ENCODE assay signal across 10 mouse cellular contexts in the genomic region with DNA sequence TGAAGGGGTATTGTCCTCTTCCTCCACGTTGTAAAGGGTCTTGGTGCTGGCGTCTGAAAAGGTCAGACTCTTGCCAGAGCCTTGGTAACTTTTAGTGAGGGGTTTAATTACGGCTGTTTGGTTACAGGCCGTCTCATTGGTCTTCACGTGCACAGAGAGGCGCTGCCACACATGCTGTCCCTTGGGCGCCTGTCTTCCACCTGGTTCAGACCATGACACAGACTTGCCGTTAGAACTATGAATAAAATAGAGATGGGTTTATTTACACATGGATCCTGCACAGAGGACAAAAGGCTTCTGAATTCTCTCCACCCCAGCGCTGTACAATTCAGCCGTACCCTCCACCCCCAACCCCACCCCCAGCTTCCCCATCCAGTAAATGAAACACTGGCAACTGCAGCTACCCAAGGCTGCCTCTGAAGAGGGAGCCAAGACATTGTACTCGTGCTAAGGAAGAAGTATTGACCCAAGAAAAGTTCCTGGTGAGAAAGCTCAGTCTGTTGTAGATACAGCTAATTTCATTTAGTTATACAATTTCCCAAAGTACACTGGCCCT. TPM values are rescaled to one million over a fixed set of nuclear protein-coding genes. Genes with fewer than 3 reads are reported as not detected.
DNase-seq lines count a peak whose midpoint lies in the region; ATAC-seq lines count a peak whose summit lies in the region.
"Had no signal": no experiment of that assay in that cellular context is flagged by ENCODE, and none has a peak within 500 bp of the region (broad histone marks: within the 10 kb centered on the region; RNA-seq: fewer than 3 reads in every experiment).

No protein-coding gene starts in this region.

- ATAC-seq in heart, embryonic 13.5 days (ENCODE audit: extremely low read depth, insufficient number of reproducible peaks, low FRiP score, low TSS enrichment): no peak
- ATAC-seq in hindbrain, embryonic 16.5 days: peak; percentile 73
- peak; percentile 23; the same call in 1 of the 2 replicates for ATAC-seq in midbrain, embryonic 14.5 days (ENCODE audit: low FRiP score, low TSS enrichment)

- H3K4me1 ChIP-seq in heart, embryonic 13.5 days: 0 out of 2 replicates have a peak, but pooled peaks cover 7% of the 10 kb centered on the region
- peaks cover 12% of the 10 kb centered on the region for H3K4me1 ChIP-seq in embryonic facial prominence, embryonic 10.5 days
- H3K4me1 ChIP-seq in hindbrain, embryonic 16.5 days (ENCODE audit: control insufficient read depth, insufficient read depth, low read depth, low read length): peaks cover 5% of the 10 kb centered on the region; the same call in 1 of the 2 replicates
- peaks cover 13% of the 10 kb centered on the region; the same call in 1 of the 2 replicates for H3K4me1 ChIP-seq in midbrain, embryonic 14.5 days (ENCODE audit: control insufficient read depth, insufficient read depth, low read length)

- peak overlapping the region; percentile 70 for H3K9ac ChIP-seq in heart, embryonic 13.5 days
- peak overlapping the region; percentile 68 for H3K9ac ChIP-seq in hindbrain, embryonic 16.5 days (ENCODE audit: low read depth, low read length)
- H3K9ac ChIP-seq in midbrain, embryonic 14.5 days (replicated peaks; ENCODE audit: low read length): peak overlapping the region; percentile 69

- H3K27ac ChIP-seq in heart, embryonic 13.5 days (replicated peaks): no peak overlapping the region
- H3K27ac ChIP-seq in embryonic facial prominence, embryonic 10.5 days (replicated peaks): no peak overlapping the region
- no peak overlapping the region for H3K27ac ChIP-seq in hindbrain, embryonic 16.5 days (ENCODE audit: low read depth, low read length)
- H3K27ac ChIP-seq in midbrain, embryonic 14.5 days (replicated peaks; ENCODE audit: low read depth, low read length): no peak overlapping the region

- peaks cover 25% of the 10 kb centered on the region for H3K27me3 ChIP-seq in heart, embryonic 13.5 days (replicated peaks)
- H3K27me3 ChIP-seq in embryonic facial prominence, embryonic 10.5 days (replicated peaks; ENCODE audit: low read depth, poor library complexity, severe bottlenecking): peaks cover 28% of the 10 kb centered on the region
- H3K27me3 ChIP-seq in hindbrain, embryonic 16.5 days (replicated peaks; ENCODE audit: control insufficient read depth, insufficient read depth, low read length): no peaks in the 10 kb centered on the region
- H3K27me3 ChIP-seq in midbrain, embryonic 14.5 days (ENCODE audit: control insufficient read depth, insufficient read depth, low read length): no peaks in the 10 kb centered on the region

- no peaks in the 10 kb centered on the region for H3K9me3 ChIP-seq in heart, embryonic 13.5 days
- no peaks in the 10 kb centered on the region for H3K9me3 ChIP-seq in embryonic facial prominence, embryonic 10.5 days
- H3K9me3 ChIP-seq in hindbrain, embryonic 16.5 days (ENCODE audit: control insufficient read depth, low read length): no peaks in the 10 kb centered on the region
- no peaks in the 10 kb centered on the region for H3K9me3 ChIP-seq in midbrain, embryonic 14.5 days (ENCODE audit: control insufficient read depth, low read length)

- intact Hi-C loops in heart, postnatal 10 days (cut with DNase I): no loop called here

- H3K36me3 ChIP-seq in heart, embryonic 13.5 days: no peaks in the 10 kb centered on the region
- H3K36me3 ChIP-seq in embryonic facial prominence, embryonic 10.5 days (replicated peaks): no peaks in the 10 kb centered on the region
- no peaks in the 10 kb centered on the region for H3K36me3 ChIP-seq in hindbrain, embryonic 16.5 days (ENCODE audit: control insufficient read depth, insufficient read depth, low read length)
- no peaks in the 10 kb centered on the region for H3K36me3 ChIP-seq in midbrain, embryonic 14.5 days (ENCODE audit: control insufficient read depth, insufficient read depth, low read length)

- 22% methylated on average over 11 of the region's 11 CpGs for WGBS in heart, embryonic 13.5 days
- 15% methylated on average over 11 of the region's 11 CpGs for WGBS in embryonic facial prominence, embryonic 10.5 days
- 9% methylated on average over 11 of the region's 11 CpGs for WGBS in hindbrain, embryonic 16.5 days
- WGBS in midbrain, embryonic 14.5 days: 13% methylated on average over 11 of the region's 11 CpGs

- H3K4me2 ChIP-seq in heart, embryonic 13.5 days: peak overlapping the region; percentile 91
- H3K4me2 ChIP-seq in hindbrain, embryonic 16.5 days (ENCODE audit: low read length): peak overlapping the region; percentile 96
- H3K4me2 ChIP-seq in midbrain, embryonic 14.5 days (ENCODE audit: low read length): peak overlapping the region; percentile 96

- H3K4me3 ChIP-seq in heart, embryonic 13.5 days: peak overlapping the region; percentile 54
- H3K4me3 ChIP-seq in embryonic facial prominence, embryonic 10.5 days: peak overlapping the region; percentile 64
- peak overlapping the region; percentile 57 for H3K4me3 ChIP-seq in hindbrain, embryonic 16.5 days (ENCODE audit: low read length)
- H3K4me3 ChIP-seq in midbrain, embryonic 14.5 days (replicated peaks; ENCODE audit: low read depth, low read length): peak overlapping the region; percentile 50

- DNase-seq in heart, postnatal 10 days: no peak
- no peak for DNase-seq in embryonic facial prominence, embryonic 10.5 days (ENCODE audit: low spot score)
- DNase-seq in midbrain, embryonic 14.5 days: peak; percentile 29
- DNase-seq in ovary, postnatal 36 days (ENCODE audit: low spot score): no peak
- no peak for DNase-seq in layer of hippocampus, adult 9-10 months (ENCODE audit: low spot score)
- DNase-seq in cerebellum, postnatal 14 days: no peak

RNA-seq across cellular contexts. Expression of a gene that starts 8.6 kb away (rescaled TPM):
- polyA plus RNA-seq in heart, embryonic 13.5 days (2015; fragmentation: Nextera tagmentation; extraction: Ambion mirVana): not detected in 2 replicates
- total RNA-seq in heart, postnatal 10 days (2021): not detected
- not detected in 2 replicates for polyA plus RNA-seq in embryonic facial prominence, embryonic 10.5 days (2016; fragmentation: Nextera tagmentation; extraction: Ambion mirVana)
- not detected in 2 replicates for polyA plus RNA-seq in hindbrain, embryonic 16.5 days (2015; fragmentation: Nextera tagmentation; extraction: Ambion mirVana)
- polyA plus RNA-seq in midbrain, embryonic 14.5 days (2014; fragmentation: Nextera tagmentation; extraction: Ambion mirVana): not detected in 2 replicates
- total RNA-seq: gastrocnemius, postnatal 25 days; megakaryocyte-erythroid progenitor cell, adult 5-6 weeks had no signal
